Mouse (Mus musculus) liver, embryonic 14.5 days (tissue): ENCODE data around the gene Mroh9. TPM values are rescaled to one million over a fixed set of nuclear protein-coding genes. Genes with fewer than 3 reads are reported as not detected.

Experiments used
- ATAC-seq: fragments of 200-750 bp; cut with Nextera tagmentation; 2 replicates; pipeline ENCODE4 v1.8.0; 2017; ENCODE audit warnings: moderate number of reproducible peaks, mild to moderate bottlenecking, moderate library complexity; ENCODE audit not compliant: insufficient read depth
- DNase-seq, 3 experiments: peaks; one replicate each; pipeline ENCODE4 v3.0.0-alpha.2; 2012 to 2013; ENCODE audit warnings: low read depth in 3 of 3, low spot score in 3 of 3
- H3K27ac ChIP-seq: fragments of 300-500 bp; sonication (generic); 2 replicates; pipeline ENCODE4 v1.5.1; 2014; ENCODE audit warnings: moderate library complexity, mild to moderate bottlenecking, control low read depth, inconsistent platforms
- H3K27me3 ChIP-seq: fragments of 300-500 bp; sonication (generic); 2 replicates; pipeline ENCODE4 v1.6.1; 2014; ENCODE audit warnings: mild to moderate bottlenecking, low read length, moderate library complexity; ENCODE audit not compliant: control insufficient read depth, insufficient read depth
- H3K36me3 ChIP-seq: fragments of 300-500 bp; sonication (generic); replicated peaks from 2 replicates; pipeline ENCODE4 v1.6.1; 2014; ENCODE audit warnings: low read depth; ENCODE audit not compliant: control insufficient read depth, insufficient read depth
- H3K4me1 ChIP-seq, 2 experiments: fragments of 200-500 bp in 1 of 2; fragments of 300-500 bp in 1 of 2; sonication (generic) in 1 of 2; replicated peaks; 2 replicates each; pipeline ENCODE4 v1.6.1; 2012 to 2014; ENCODE audit warnings: antibody characterized with exemption in 1 of 2, inconsistent platforms in 1 of 2, low read length in 1 of 2; ENCODE audit not compliant: control insufficient read depth in 2 of 2, insufficient read depth in 2 of 2
- H3K4me2 ChIP-seq: fragments of 300-500 bp; sonication (generic); 2 replicates; pipeline ENCODE4 v1.6.1; 2014; ENCODE audit warnings: low read depth, mild to moderate bottlenecking, control low read depth, moderate library complexity
- H3K4me3 ChIP-seq, 2 experiments: fragments of 200-500 bp in 1 of 2; fragments of 300-500 bp in 1 of 2; sonication (generic) in 1 of 2; 2 replicates each; pipeline ENCODE4 v1.5.1; 2012 to 2014; ENCODE audit warnings: low read depth in 2 of 2, low read length in 2 of 2, mild to moderate bottlenecking in 2 of 2, control low read depth in 1 of 2, inconsistent platforms in 1 of 2, moderate library complexity in 1 of 2; ENCODE audit not compliant: insufficient read depth in 1 of 2
- H3K9ac ChIP-seq: fragments of 300-500 bp; sonication (generic); replicated peaks from 2 replicates; pipeline ENCODE4 v1.6.1; 2014; ENCODE audit warnings: mild to moderate bottlenecking, control low read depth, moderate library complexity
- H3K9me3 ChIP-seq: fragments of 300-500 bp; sonication (generic); 2 replicates; pipeline ENCODE4 v1.6.1; 2016; ENCODE audit warnings: low read length, mixed read lengths; ENCODE audit not compliant: control insufficient read depth
- CTCF ChIP-seq: IDR thresholded peaks from 2 replicates; pipeline ENCODE4 v1.5.1; 2016; ENCODE audit warnings: antibody characterized with exemption, low read depth, control low read depth
- EP300 ChIP-seq: IDR thresholded peaks from 2 replicates; pipeline ENCODE4 v1.6.1; 2016; ENCODE audit warnings: antibody characterized with exemption, low read depth
- WGBS: fragments of 180-500 bp; shearing (Covaris S2); extraction: QIAGEN DNeasy Blood & Tissue Kit; methylation state at CpG from one replicate; pipeline ENCODE4 v1.1.7; 2014; ENCODE audit not compliant: insufficient replicate concordance; 5-methylcytosine and 5-hydroxymethylcytosine counted together
- polyA plus RNA-seq, 2 experiments: library from polyadenylated mRNA; depleted of rRNA in 1 of 2; stranded (reverse) in 1 of 2; unstranded in 1 of 2; fragments of >200 nt; fragmentation: Nextera tagmentation in 1 of 2; extraction: Ambion mirVana in 1 of 2; gene quantifications; 2 replicates each; pipeline versions ENCODE4 v1.2.1 to v1.2.3; 2012 to 2014

Gene Mroh9
- polyA plus RNA-seq (2012; rRNA removed) (not detected in 2 replicates), polyA plus RNA-seq (2014; fragmentation: Nextera tagmentation; extraction: Ambion mirVana) (not detected in 2 replicates)

DNA sequence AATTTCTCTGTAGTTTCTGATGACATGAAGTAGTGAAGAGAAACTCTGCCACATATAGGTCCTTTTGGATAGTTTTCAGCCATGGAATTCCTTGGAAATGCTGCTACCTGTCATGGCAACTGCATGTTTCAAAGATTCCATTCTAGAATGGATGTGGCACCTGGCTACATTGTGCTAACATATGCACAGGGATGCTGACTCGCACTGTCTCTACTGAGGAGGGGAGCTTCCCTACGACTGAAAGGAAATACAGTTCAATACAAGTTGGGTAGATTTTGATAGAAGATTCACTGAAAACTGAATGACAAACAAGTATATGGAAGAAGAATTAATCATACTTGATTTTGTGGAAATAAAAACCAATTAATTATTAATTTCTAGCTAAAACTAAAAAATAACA, at the start of gene Mroh9:
Mroh9 (minus strand) TSS at position 101 of the 400 bp plus-strand sequence.
- H3K4me3 ChIP-seq: no peak within 1 kb of the TSS
- H3K27me3 ChIP-seq: no peaks in the 10 kb centered on the region
- H3K4me2 ChIP-seq: no peak within 1 kb of the TSS
- no peaks in the 10 kb centered on the region for H3K9me3 ChIP-seq
- no peak within 1 kb of the TSS for H3K27ac ChIP-seq
- no peak for DNase-seq
- no peaks in the 10 kb centered on the region for H3K4me1 ChIP-seq
- H3K36me3 ChIP-seq: no peaks in the 10 kb centered on the region
- TF ChIP-seq CTCF: no peak
- no peak for TF ChIP-seq EP300
- no peak for ATAC-seq
- WGBS: 54% methylated on average over 2 of the region's 2 CpGs
- H3K9ac ChIP-seq: no peak within 1 kb of the TSS

DNA sequence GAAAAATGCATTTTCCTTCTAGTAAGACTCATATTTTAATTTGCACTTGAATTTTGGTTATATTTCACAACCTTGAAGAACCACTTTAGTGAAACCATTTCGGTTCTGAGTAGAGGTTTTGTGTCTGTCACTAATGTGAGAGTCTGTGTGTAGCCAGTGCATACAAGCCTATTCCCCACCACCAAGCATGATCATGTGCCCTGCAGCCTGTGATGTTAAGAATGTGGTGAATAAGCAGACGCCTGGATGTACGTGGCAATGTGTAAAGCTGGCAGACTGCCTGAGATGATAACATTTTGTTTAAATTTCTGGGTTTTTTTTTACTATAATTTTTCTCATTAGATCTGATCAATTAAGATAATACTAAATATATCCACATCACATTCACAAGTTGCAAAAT, 44.5 kb upstream of the Mroh9 start:
- H3K9me3 ChIP-seq: no peaks in the 10 kb centered on the region
- TF ChIP-seq EP300 (no peak), CTCF (no peak)
- H3K4me2 ChIP-seq: no peak overlapping the region
- WGBS: 35% methylated on average over 3 of the region's 3 CpGs
- no peak for DNase-seq
- H3K9ac ChIP-seq: no peak overlapping the region
- H3K27ac ChIP-seq: no peak overlapping the region
- ATAC-seq: no peak
- no peaks in the 10 kb centered on the region for H3K27me3 ChIP-seq
- H3K4me3 ChIP-seq: no peak overlapping the region
- no peaks in the 10 kb centered on the region for H3K36me3 ChIP-seq
- H3K4me1 ChIP-seq: no peaks in the 10 kb centered on the region

DNA sequence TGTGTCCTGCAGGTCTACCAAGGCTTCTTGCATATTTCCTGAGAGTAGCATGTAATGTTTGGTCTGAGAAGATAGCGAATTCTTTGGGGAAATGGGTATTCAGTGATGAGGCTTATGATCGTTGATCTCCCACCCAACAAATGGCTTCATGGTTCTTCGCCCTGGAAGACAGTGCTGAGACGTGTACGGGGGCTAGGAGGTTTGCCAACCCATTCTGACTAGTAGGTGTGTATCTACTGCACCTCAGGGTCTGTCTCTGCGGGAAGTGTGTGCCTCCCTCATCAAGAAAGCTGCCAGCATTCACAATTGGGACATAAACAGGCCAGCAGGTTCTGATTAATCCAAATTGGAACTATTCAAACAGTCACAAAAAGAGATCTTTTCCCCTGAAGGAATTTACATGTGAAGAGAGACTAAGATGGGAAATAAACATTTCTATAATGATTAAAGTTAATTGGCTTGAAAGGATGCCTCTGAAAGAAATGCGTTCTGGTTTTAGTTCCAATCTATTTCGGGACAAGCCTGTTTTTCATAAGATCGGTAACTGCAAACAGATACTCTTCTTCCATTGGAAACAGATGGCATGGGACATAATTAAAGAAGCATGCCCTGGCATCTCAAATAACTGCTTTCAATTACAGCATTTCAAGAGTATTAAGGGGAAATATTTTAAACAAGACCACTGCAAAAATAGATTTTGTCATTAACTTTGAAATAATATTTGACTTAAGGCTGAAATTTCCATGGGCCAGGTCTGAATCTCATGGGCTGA, 43.8 kb upstream of the Mroh9 start:
- DNase-seq: no peak
- H3K9me3 ChIP-seq: no peaks in the 10 kb centered on the region
- H3K27me3 ChIP-seq: no peaks in the 10 kb centered on the region
- no peak overlapping the region for H3K4me2 ChIP-seq
- no peak overlapping the region for H3K9ac ChIP-seq
- H3K27ac ChIP-seq: no peak overlapping the region
- ATAC-seq: no peak
- 66% methylated on average over 9 of the region's 9 CpGs for WGBS
- H3K4me3 ChIP-seq: no peak overlapping the region
- TF ChIP-seq EP300 (no peak), CTCF (no peak)
- H3K36me3 ChIP-seq: no peaks in the 10 kb centered on the region
- no peaks in the 10 kb centered on the region for H3K4me1 ChIP-seq

DNA sequence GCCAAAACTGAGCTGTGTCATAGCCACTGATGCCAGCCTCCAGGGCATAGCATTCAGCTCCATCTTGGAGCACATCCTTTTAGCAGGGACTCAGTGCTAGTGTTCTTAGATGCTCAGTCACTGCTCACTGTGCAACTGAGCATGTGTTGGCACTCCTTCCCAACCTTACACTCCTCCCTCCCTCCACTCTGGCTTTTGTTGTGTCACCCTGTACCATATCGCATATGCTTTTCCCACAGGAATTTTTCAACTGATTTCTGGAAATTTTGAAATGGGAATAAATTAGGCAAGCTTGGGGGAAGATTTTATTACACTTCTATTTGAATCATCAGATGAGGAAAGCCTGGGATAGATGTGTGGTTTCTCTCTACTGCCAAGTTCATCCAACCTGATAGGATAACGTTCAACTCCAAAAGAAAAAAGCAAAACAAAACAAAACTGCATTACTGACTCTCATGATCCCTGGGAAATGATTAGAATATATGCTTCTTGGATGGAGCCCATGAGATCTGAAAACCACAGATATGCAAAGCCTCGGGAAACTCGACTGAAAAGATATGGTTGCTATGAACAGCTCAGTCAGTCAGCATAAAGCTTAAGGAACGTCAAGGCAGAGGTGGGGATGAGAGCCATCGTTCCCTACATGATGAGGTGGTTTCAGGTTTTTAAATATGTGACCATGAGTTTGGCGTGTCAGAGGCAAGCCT, 40.9 kb upstream of the Mroh9 start:
- no peak overlapping the region for H3K4me3 ChIP-seq
- no peaks in the 10 kb centered on the region for H3K9me3 ChIP-seq
- H3K4me1 ChIP-seq: no peaks in the 10 kb centered on the region
- ATAC-seq (no peak), DNase-seq (no peak)
- no peaks in the 10 kb centered on the region for H3K36me3 ChIP-seq
- TF ChIP-seq CTCF: no peak
- no peak for TF ChIP-seq EP300
- WGBS: 41% methylated on average over 7 of the region's 7 CpGs
- H3K4me2 ChIP-seq: no peak overlapping the region
- H3K9ac ChIP-seq: no peak overlapping the region
- H3K27ac ChIP-seq: no peak overlapping the region
- H3K27me3 ChIP-seq: no peaks in the 10 kb centered on the region

DNA sequence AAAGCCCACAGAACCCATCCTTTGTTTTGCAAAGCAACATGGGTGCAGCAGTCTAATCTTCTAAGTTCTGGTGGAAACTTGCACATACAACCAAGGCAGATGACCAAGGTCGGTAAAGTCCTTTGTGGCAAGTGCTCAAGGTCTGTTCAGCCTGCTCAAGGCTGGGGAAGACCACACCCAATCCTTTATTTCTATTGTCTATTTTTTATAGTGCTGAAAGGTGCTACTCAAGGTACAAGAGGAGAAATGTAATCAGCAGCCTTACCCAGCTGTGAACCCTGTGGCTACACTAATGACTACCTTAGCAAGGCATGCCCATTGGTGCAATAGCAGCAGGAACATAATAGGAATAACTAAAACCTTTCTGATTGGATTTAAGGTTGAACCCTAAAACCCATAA, 36.9 kb upstream of the Mroh9 start:
- 65% methylated on average over 1 of the region's 1 CpGs for WGBS
- Histone ChIP-seq H3K36me3 (no peaks in the 10 kb centered on the region), H3K4me3 (no peak overlapping the region), H3K4me2 (no peak overlapping the region), H3K27me3 (no peaks in the 10 kb centered on the region), H3K4me1 (no peaks in the 10 kb centered on the region), H3K9ac (no peak overlapping the region), H3K27ac (no peak overlapping the region), H3K9me3 (no peaks in the 10 kb centered on the region)
- no peak for ATAC-seq
- TF ChIP-seq CTCF (no peak), EP300 (no peak)
- DNase-seq: no peak
